Mouse (Mus musculus) kidney, postnatal 0 days (tissue): ENCODE results near the gene Ankrd34a. TPM values are rescaled to one million over a fixed set of nuclear protein-coding genes. Genes with fewer than 3 reads are reported as not detected.
A peak's percentile ranks its signal among the peaks of the same experiment; 100 is the strongest.

Experiments used
- ATAC-seq: fragments of 200-750 bp; cut with Nextera tagmentation; replicated peaks from 2 replicates; pipeline ENCODE4 v1.8.0; 2017; ENCODE audit warnings: low read depth, moderate number of reproducible peaks, moderate TSS enrichment, moderate library complexity; ENCODE audit not compliant: low FRiP score
- DNase-seq: peaks from one replicate; pipeline ENCODE4 v3.0.0-alpha.2; 2016; ENCODE audit warnings: low spot score
- H3K27ac ChIP-seq: fragments of 300-500 bp; sonication (generic); 2 replicates; pipeline ENCODE4 v1.5.1; 2014; ENCODE audit warnings: mild to moderate bottlenecking
- H3K27me3 ChIP-seq: fragments of 300-500 bp; sonication (generic); 2 replicates; pipeline ENCODE4 v1.6.1; 2014; ENCODE audit warnings: low read length, mixed read lengths; ENCODE audit not compliant: insufficient read depth
- H3K36me3 ChIP-seq: fragments of 300-500 bp; sonication (generic); 2 replicates; pipeline ENCODE4 v1.6.1; 2014; ENCODE audit warnings: low read length, mixed read lengths; ENCODE audit not compliant: insufficient read depth
- H3K4me1 ChIP-seq: fragments of 300-500 bp; sonication (generic); replicated peaks from 2 replicates; pipeline ENCODE4 v1.6.1; 2014; ENCODE audit warnings: antibody characterized with exemption, low read length, mixed read lengths; ENCODE audit not compliant: insufficient read depth
- H3K4me2 ChIP-seq: fragments of 300-500 bp; sonication (generic); 2 replicates; pipeline ENCODE4 v1.6.1; 2014; ENCODE audit warnings: mild to moderate bottlenecking, low read length, moderate library complexity, mixed read lengths
- H3K4me3 ChIP-seq: fragments of 300-500 bp; sonication (generic); replicated peaks from 2 replicates; pipeline ENCODE4 v1.5.1; 2014; ENCODE audit warnings: low read depth, low read length
- H3K9ac ChIP-seq: fragments of 300-500 bp; sonication (generic); 2 replicates; pipeline ENCODE4 v1.6.1; 2014; ENCODE audit warnings: low read depth, low read length
- H3K9me3 ChIP-seq: fragments of 300-500 bp; sonication (generic); replicated peaks from 2 replicates; pipeline ENCODE4 v1.6.1; 2016; ENCODE audit warnings: low read length, inconsistent platforms, mixed read lengths
- CTCF ChIP-seq: IDR thresholded peaks from 2 replicates; pipeline ENCODE4 v1.5.1; 2016; ENCODE audit warnings: antibody characterized with exemption, low read depth, mild to moderate bottlenecking, moderate library complexity
- WGBS: fragments of 180-500 bp; shearing (Covaris S2); extraction: QIAGEN DNeasy Blood & Tissue Kit; methylation state at CpG from one replicate; pipeline ENCODE4 v1.1.7; 2014; 5-methylcytosine and 5-hydroxymethylcytosine counted together
- polyA plus RNA-seq: library from polyadenylated mRNA; unstranded; fragments of >200 nt; fragmentation: Nextera tagmentation; extraction: Ambion mirVana; gene quantifications from 2 replicates; pipeline ENCODE4 v1.2.1, GENCODE M21; 2015

Gene Ankrd34a
- polyA plus RNA-seq, 1 experiment from 2014 or later, result 1.2 TPM

DNA sequence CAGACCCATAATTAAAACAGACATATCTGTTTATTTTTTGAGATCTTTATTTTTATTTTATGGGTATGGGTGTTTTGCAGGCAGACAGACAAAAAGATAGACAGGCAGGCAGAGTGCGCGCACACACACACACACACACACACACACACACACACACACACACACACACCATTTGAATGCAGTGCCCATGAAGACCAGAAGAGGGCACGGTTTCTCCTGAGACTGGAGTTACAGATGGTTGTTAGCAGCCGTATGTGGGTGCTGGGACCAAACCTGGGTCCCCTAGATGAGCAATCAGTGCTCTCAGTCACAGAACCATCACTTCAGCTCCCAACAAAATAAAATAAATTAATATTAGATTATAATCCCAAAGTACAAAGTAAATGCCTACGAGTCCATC is 13.1 kb upstream of the Ankrd34a start:
- no peak overlapping the region for H3K4me3 ChIP-seq
- no peaks in the 10 kb centered on the region for H3K27me3 ChIP-seq
- H3K9ac ChIP-seq, result no peak overlapping the region
- H3K9me3 ChIP-seq, result no peaks in the 10 kb centered on the region
- no peak overlapping the region for H3K4me2 ChIP-seq
- no peak for DNase-seq
- H3K4me1 ChIP-seq, result no peaks in the 10 kb centered on the region; the same call in 1 of the 2 replicates
- peak; percentile 19; the same call in 1 of the 2 replicates for TF ChIP-seq CTCF
- H3K27ac ChIP-seq, result no peak overlapping the region
- no peak for ATAC-seq
- 92% methylated on average over 5 of the region's 5 CpGs for WGBS
- H3K36me3 ChIP-seq, result no peaks in the 10 kb centered on the region

DNA sequence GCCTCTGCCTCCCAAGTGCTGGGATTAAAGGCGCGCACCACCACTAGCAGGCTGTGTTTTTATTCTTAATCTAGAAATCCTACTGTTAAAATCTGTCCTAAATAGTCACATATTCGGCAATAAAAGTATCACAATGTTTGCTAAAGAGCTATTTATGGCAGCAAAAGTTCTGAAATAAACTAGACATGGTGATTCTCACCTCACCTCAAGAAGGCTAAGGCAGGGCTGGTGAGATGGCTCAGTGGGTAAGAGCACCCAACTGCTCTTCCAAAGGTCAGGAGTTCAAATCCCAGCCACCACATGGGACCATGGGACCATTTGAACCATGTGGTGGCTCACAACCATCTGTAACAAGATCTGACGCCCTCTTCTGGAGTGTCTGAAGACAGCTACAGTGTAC is 5.8 kb upstream of the Ankrd34a start:
- no peak for ATAC-seq
- H3K9me3 ChIP-seq, result no peaks in the 10 kb centered on the region
- H3K36me3 ChIP-seq, result no peaks in the 10 kb centered on the region
- 0 out of 2 replicates have a peak, but pooled peaks cover 2% of the 10 kb centered on the region for H3K27me3 ChIP-seq
- no peak overlapping the region for H3K9ac ChIP-seq
- no peak overlapping the region for H3K4me2 ChIP-seq
- WGBS, result 82% methylated on average over 4 of the region's 4 CpGs
- no peak for TF ChIP-seq CTCF
- no peak for DNase-seq
- no peak overlapping the region for H3K4me3 ChIP-seq
- no peak overlapping the region for H3K27ac ChIP-seq
- no peaks in the 10 kb centered on the region for H3K4me1 ChIP-seq

DNA sequence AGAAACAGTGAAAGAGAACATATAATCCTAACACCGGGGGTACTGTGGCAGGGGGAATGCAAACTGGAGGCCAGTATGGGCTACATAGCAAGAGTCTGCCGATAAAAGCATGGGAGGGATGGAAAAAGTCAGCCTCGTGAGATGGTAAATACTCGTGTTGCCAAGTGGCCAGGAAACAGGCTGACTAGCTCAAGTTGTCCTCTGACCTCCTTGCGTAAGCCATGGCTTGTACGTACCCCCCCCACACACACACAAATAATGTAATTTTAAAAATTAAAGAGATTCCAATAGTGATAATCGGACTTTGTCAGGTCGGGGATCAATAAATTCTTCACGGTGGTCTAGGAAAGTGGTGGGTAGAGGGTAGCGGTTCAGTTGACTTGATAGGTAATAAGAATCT is 3.1 kb upstream of the Ankrd34a start:
- H3K9me3 ChIP-seq, result no peaks in the 10 kb centered on the region
- DNase-seq (peak; percentile 60), ATAC-seq (no peak)
- no peaks in the 10 kb centered on the region for H3K36me3 ChIP-seq
- WGBS, result 1% methylated on average over 10 of the region's 10 CpGs
- 0 out of 2 replicates have a peak, but pooled peaks cover 5% of the 10 kb centered on the region for H3K27me3 ChIP-seq
- peaks cover 19% of the 10 kb centered on the region for H3K4me1 ChIP-seq
- no peak for TF ChIP-seq CTCF
- peak overlapping the region; percentile 75 for H3K4me2 ChIP-seq
- peak overlapping the region; percentile 76 for H3K4me3 ChIP-seq
- no peak overlapping the region for H3K27ac ChIP-seq
- peak overlapping the region; percentile 77 for H3K9ac ChIP-seq

DNA sequence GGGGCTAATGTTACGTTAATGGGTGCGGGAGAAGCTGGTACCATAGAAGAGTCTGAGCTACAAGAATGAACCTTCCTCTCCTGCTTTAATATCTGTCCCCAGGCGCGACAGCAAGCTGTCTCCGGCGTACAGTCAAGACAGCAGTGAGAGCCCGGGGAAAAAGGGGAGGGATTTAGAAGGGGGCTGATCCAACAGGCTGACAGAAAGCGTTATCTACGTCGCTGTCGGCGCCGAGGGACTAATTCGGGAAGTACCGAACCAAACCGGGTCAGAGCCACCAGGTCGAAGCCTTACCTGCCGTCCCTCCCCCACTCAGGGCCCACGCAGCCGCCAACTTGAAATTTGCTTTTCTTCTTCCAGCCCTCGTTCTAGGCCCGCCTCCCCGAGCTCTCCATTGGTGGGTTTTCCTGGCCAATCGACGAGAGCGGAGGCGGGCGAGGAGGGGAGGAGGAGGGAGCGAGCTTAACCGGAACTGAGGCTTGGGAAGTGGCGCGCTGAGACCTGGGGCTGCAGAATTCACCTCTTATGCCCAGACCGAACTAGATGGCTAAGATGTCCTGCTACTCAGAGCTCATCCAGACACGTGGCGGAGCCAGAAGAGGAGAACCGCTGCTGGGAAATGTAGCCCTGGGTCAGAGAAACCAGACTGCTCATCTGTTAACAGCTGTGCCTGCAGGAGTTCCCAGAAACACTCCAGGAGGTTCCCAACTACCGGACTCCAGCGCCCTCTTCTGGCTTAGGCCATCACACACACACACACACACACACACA is 2.5 kb upstream of the Ankrd34a start, which contains the start of gene Polr3gl:
Gene Polr3gl (minus strand): TSS at position 392 of the 771 bp plus-strand sequence.
- Histone ChIP-seq H3K9ac (peak within 1 kb of the TSS; percentile 77), H3K4me2 (peak within 1 kb of the TSS; percentile 75), H3K4me3 (peak within 1 kb of the TSS; percentile 76), H3K4me1 (peaks cover 19% of the 10 kb centered on the region), H3K27me3 (0 out of 2 replicates have a peak, but pooled peaks cover 5% of the 10 kb centered on the region), H3K27ac (peak within 1 kb of the TSS; percentile 76; the same call in 1 of the 2 replicates), H3K36me3 (no peaks in the 10 kb centered on the region), H3K9me3 (no peaks in the 10 kb centered on the region)
- DNase-seq (peak; percentile 98), ATAC-seq (peak; percentile 91)
- WGBS, result under 1% methylated on average over 37 of the region's 38 CpGs
- peak; percentile 40; the same call in 1 of the 2 replicates for TF ChIP-seq CTCF

DNA sequence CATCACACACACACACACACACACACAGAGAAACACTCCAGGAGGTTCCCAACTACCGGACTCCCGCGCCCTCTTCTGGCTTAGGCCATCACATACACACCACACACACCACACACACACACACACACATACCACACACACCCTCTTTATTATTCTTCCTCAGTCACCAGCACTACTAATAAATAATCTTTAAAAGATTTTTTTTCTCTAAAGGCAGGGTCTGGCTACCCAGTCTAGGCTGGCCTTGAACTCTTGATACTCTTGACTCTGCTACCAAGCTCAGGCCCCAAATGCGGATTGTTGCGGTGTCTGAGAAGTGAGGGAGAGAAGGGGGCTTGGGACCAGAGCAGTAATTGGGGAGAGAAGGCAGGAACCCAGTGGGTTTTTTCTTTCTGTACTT is 1.6 kb upstream of the Ankrd34a start:
- Histone ChIP-seq H3K9ac (no peak overlapping the region), H3K4me3 (no peak overlapping the region), H3K4me2 (no peak overlapping the region), H3K27me3 (0 out of 2 replicates have a peak, but pooled peaks cover 5% of the 10 kb centered on the region), H3K36me3 (no peaks in the 10 kb centered on the region), H3K4me1 (peaks cover 19% of the 10 kb centered on the region), H3K9me3 (no peaks in the 10 kb centered on the region), H3K27ac (no peak overlapping the region)
- 79% methylated on average over 5 of the region's 5 CpGs for WGBS
- DNase-seq, result no peak
- no peak for ATAC-seq
- no peak for TF ChIP-seq CTCF

DNA sequence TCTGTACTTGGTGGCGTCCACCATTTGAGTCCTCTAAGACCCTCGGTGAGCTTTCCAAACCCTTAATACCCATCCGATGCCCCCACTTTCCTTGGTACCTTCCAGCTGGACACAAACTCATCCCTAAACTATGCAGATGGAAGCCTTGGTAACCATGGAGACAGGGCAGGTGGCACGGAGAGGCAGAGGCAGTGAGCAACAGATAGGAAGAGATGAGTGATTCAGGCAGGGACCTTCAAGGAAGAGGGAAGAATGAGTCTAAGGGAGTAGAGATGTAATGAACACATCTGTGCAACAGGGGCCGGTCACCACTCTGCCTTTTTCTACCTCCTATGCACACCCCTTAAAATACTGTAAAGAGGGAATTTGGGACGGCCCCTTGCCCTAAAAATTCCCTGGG is 775 bp upstream of the Ankrd34a start:
- no peak overlapping the region; the same call in 1 of the 2 replicates for H3K4me3 ChIP-seq
- WGBS, result 30% methylated on average over 6 of the region's 6 CpGs
- DNase-seq (no peak), ATAC-seq (no peak)
- H3K9ac ChIP-seq, result no peak overlapping the region
- H3K27me3 ChIP-seq, result 0 out of 2 replicates have a peak, but pooled peaks cover 5% of the 10 kb centered on the region
- no peak overlapping the region for H3K27ac ChIP-seq
- H3K9me3 ChIP-seq, result no peaks in the 10 kb centered on the region
- peaks cover 19% of the 10 kb centered on the region for H3K4me1 ChIP-seq
- H3K36me3 ChIP-seq, result no peaks in the 10 kb centered on the region
- no peak for TF ChIP-seq CTCF
- H3K4me2 ChIP-seq, result peak overlapping the region; percentile 84
